Mouse (Mus musculus): ENCODE measurements around the gene Plekha8. TPM values are rescaled to one million over a fixed set of nuclear protein-coding genes. Genes with fewer than 3 reads are reported as not detected.
A peak's percentile ranks its signal among the peaks of the same experiment; 100 is the strongest.

Plekha8 gene
- polyA plus RNA-seq, 1 experiment from 2014 or later = 5.1 TPM

DNA sequence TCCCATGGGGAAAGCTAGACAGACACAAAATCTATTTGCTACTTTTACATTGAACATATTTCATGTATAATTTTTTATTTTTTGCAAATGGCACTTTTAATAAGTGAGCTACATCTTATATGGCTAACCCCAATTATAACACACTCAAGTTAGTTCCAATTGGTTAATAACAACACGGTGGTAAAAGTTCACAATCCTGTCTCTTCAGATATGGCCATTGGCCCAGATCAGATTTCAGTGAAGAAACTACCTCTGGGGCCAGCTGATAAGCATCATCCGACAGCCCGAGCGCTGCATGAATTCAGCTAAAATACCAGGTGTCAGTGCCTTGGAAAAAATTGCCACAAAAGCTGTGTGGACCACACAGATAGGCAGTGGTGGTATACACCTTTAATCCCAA lies 7.2 kb upstream of the Plekha8 start:
- Histone ChIP-seq H3K36me3 (peaks cover 8% of the 10 kb centered on the region; the same call in 1 of the 2 replicates), H3K9me3 (replicated peaks) (no peaks in the 10 kb centered on the region), H3K4me3 (no peak overlapping the region), H3K4me1 (replicated peaks) (peaks cover 15% of the 10 kb centered on the region; the same call in 1 of the 2 replicates), H3K9ac (no peak overlapping the region), H3K27me3 (no peaks in the 10 kb centered on the region), H3K27ac (no peak overlapping the region), H3K4me2 (no peak overlapping the region)
- ATAC-seq (replicated peaks; ENCODE audit: insufficient number of reproducible peaks, insufficient read depth, low FRiP score, low read depth) = no peak
- WGBS = 71% methylated on average over 4 of the region's 4 CpGs

DNA sequence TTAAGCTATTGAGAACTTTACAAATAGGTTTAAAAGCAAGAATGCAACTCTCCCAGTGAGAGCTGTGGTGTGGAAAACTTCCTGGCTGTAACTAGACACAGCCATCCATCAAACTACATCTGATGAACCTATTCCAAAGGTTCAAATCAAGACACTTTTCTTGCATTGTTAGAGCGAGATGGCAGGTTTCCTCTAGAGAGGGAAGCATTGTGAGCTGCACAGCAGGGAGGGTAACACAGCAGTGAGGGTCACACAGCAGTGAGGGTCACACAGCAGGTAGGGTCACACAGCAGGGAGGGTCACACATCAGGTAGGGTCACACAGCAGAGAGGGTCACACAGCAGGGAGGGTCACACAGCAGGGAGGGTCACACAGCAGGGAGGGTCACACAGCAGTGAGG lies 6.7 kb upstream of the Plekha8 start:
- H3K27me3 ChIP-seq = no peaks in the 10 kb centered on the region
- WGBS = 68% methylated on average over 1 of the region's 1 CpGs
- H3K4me1 ChIP-seq (replicated peaks) = peaks cover 15% of the 10 kb centered on the region; the same call in 1 of the 2 replicates
- H3K4me3 ChIP-seq = no peak overlapping the region
- ATAC-seq (replicated peaks; ENCODE audit: insufficient number of reproducible peaks, insufficient read depth, low FRiP score, low read depth) = no peak
- no peaks in the 10 kb centered on the region for H3K9me3 ChIP-seq (replicated peaks)
- peaks cover 4% of the 10 kb centered on the region; the same call in 1 of the 2 replicates for H3K36me3 ChIP-seq
- no peak overlapping the region for H3K4me2 ChIP-seq
- H3K27ac ChIP-seq = no peak overlapping the region
- H3K9ac ChIP-seq = no peak overlapping the region

GRCm38 (mm10) chr6:54590691-54591090 lies 4.2 kb upstream of the Plekha8 start:
- Histone ChIP-seq H3K36me3 (no peaks in the 10 kb centered on the region), H3K4me3 (no peak overlapping the region), H3K9ac (no peak overlapping the region), H3K9me3 (replicated peaks) (no peaks in the 10 kb centered on the region), H3K4me2 (no peak overlapping the region), H3K27me3 (no peaks in the 10 kb centered on the region), H3K27ac (no peak overlapping the region), H3K4me1 (replicated peaks) (peaks cover 26% of the 10 kb centered on the region)
- WGBS = 85% methylated on average over 2 of the region's 2 CpGs
- ATAC-seq (replicated peaks; ENCODE audit: insufficient number of reproducible peaks, insufficient read depth, low FRiP score, low read depth) = no peak

- Histone ChIP-seq H3K9ac (0 out of 2 replicates have a peak overlapping the region, but pooled peaks have one; percentile 9), H3K27ac (no peak overlapping the region), H3K36me3 (no peaks in the 10 kb centered on the region), H3K4me1 (replicated peaks) (peaks cover 36% of the 10 kb centered on the region), H3K27me3 (no peaks in the 10 kb centered on the region), H3K9me3 (replicated peaks) (no peaks in the 10 kb centered on the region), H3K4me2 (peak overlapping the region; percentile 89), H3K4me3 (peak overlapping the region; percentile 31)
- ATAC-seq (replicated peaks; ENCODE audit: insufficient number of reproducible peaks, insufficient read depth, low FRiP score, low read depth) = no peak
- 34% methylated on average over 6 of the region's 6 CpGs for WGBS
These were observed 3.1 kb upstream of the Plekha8 start for GRCm38 (mm10) chr6:54591778-54592177.

GRCm38 (mm10) chr6:54592938-54593535 lies 1.9 kb upstream of the Plekha8 start:
- Histone ChIP-seq H3K27me3 (no peaks in the 10 kb centered on the region), H3K4me1 (replicated peaks) (peaks cover 38% of the 10 kb centered on the region), H3K9ac (peak overlapping the region; percentile 66), H3K27ac (peak overlapping the region; percentile 84), H3K4me2 (peak overlapping the region; percentile 89), H3K9me3 (replicated peaks) (no peaks in the 10 kb centered on the region), H3K36me3 (no peaks in the 10 kb centered on the region), H3K4me3 (peak overlapping the region; percentile 76)
- under 1% methylated on average over 20 of the region's 20 CpGs for WGBS
- peak; percentile 70 for ATAC-seq (replicated peaks; ENCODE audit: insufficient number of reproducible peaks, insufficient read depth, low FRiP score, low read depth)

- ATAC-seq (replicated peaks; ENCODE audit: insufficient number of reproducible peaks, insufficient read depth, low FRiP score, low read depth) = no peak
- Histone ChIP-seq H3K9ac (no peak overlapping the region), H3K36me3 (no peaks in the 10 kb centered on the region), H3K9me3 (replicated peaks) (no peaks in the 10 kb centered on the region), H3K27me3 (no peaks in the 10 kb centered on the region), H3K4me1 (replicated peaks) (peaks cover 38% of the 10 kb centered on the region), H3K4me2 (peak overlapping the region; percentile 89), H3K4me3 (peak overlapping the region; percentile 76), H3K27ac (peak overlapping the region; percentile 84; the same call in 1 of the 2 replicates)
- WGBS = 39% methylated on average over 8 of the region's 8 CpGs
These were observed 994 bp upstream of the Plekha8 start for GRCm38 (mm10) chr6:54593766-54594468.

DNA sequence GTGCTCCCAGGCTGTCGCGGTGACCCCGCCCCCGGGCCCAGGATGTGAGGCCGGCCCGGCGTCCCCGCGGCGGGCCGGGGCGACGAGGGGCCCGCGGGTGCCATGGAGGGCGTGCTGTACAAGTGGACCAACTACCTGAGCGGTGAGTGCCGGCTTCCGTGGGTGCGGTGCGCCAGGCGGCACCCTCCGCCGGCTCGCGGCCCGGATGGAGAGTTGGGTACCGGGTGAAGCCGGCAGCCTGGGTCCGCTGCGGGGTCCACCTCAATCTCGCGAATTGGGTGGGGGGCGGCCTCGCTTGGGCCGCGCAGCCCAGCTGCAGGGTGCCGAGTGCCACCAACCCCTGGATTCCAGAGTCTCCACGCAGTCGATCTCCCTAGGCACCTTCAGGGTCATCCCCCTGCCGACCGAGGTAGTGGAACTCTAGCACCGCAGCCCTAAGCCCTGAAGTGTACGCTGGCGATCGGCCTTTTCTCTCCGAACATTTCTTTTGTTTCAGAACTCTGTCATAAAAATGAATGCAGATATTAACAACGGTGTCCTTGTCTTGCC lies 493 bp downstream of the Plekha8 start:
- Histone ChIP-seq H3K4me1 (replicated peaks) (peaks cover 38% of the 10 kb centered on the region), H3K9me3 (replicated peaks) (no peaks in the 10 kb centered on the region), H3K4me2 (peak overlapping the region; percentile 89), H3K9ac (peak overlapping the region; percentile 80), H3K4me3 (peak overlapping the region; percentile 76), H3K27me3 (no peaks in the 10 kb centered on the region), H3K36me3 (no peaks in the 10 kb centered on the region), H3K27ac (peak overlapping the region; percentile 82)
- peak; percentile 9; the same call in 1 of the 2 replicates for ATAC-seq (replicated peaks; ENCODE audit: insufficient number of reproducible peaks, insufficient read depth, low FRiP score, low read depth)
- under 1% methylated on average over 48 of the region's 48 CpGs for whole genome bisulfite sequencing

DNA sequence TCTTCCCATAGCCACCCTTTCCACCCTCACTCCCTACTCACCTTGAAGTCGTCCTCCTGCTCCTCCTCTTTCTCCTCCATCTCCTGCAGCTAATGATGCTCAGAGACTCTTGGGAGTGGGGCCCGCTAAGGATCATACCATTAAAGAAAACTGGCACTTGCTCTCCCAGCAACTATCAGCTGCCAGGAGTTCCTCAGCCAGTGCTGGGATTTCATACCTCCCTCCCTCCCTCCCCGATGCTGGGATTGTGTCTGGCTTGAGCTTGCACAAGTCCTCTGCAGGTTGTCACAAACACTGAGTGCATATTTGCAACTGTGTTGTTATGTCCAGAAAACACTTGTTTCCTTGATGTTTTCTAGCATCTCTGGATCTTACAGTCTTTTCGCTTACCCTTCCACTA lies 2.3 kb downstream of the Plekha8 start, which contains the start of gene Fkbp14:
Gene Fkbp14, minus strand, starts transcription at position 101 of the 400 bp plus-strand sequence.
- WGBS = 67% methylated on average over 4 of the region's 4 CpGs
- peak within 1 kb of the TSS; percentile 89 for H3K4me2 ChIP-seq
- H3K9me3 ChIP-seq (replicated peaks) = no peaks in the 10 kb centered on the region
- H3K4me3 ChIP-seq = peak within 1 kb of the TSS; percentile 76
- no peaks in the 10 kb centered on the region for H3K27me3 ChIP-seq
- H3K9ac ChIP-seq = no peak within 1 kb of the TSS
- H3K36me3 ChIP-seq = no peaks in the 10 kb centered on the region
- ATAC-seq (replicated peaks; ENCODE audit: insufficient number of reproducible peaks, insufficient read depth, low FRiP score, low read depth) = no peak
- peaks cover 23% of the 10 kb centered on the region for H3K4me1 ChIP-seq (replicated peaks)
- H3K27ac ChIP-seq = no peak within 1 kb of the TSS

DNA sequence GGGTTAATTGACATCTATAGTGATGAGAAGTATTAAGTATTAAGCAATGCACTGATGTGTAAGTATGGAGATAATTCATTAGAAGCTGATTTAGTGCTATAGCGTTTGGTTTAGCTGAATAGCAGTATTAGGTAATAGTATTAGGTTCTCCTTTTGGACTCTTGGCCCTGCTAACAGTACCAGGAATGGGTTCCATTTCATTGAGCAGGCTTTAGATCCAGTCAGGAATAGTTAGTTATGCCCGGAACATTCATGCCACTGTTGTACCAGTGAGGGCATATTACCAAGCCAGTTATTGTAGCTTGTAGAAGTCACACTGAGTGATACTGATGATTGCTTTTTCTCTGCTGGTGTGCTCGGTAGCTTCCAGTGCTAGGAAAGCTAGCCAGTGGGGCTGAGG lies 2.8 kb downstream of the Plekha8 start:
- Histone ChIP-seq H3K9me3 (replicated peaks) (no peaks in the 10 kb centered on the region), H3K4me2 (no peak overlapping the region), H3K9ac (no peak overlapping the region), H3K4me1 (replicated peaks) (peaks cover 22% of the 10 kb centered on the region), H3K4me3 (no peak overlapping the region), H3K36me3 (no peaks in the 10 kb centered on the region), H3K27me3 (no peaks in the 10 kb centered on the region), H3K27ac (no peak overlapping the region)
- 79% methylated on average over 3 of the region's 3 CpGs for WGBS
- ATAC-seq (replicated peaks; ENCODE audit: insufficient number of reproducible peaks, insufficient read depth, low FRiP score, low read depth) = no peak

GRCm38 (mm10) chr6:54600681-54601347 lies 5.9 kb downstream of the Plekha8 start:
- Histone ChIP-seq H3K27ac (no peak overlapping the region), H3K9ac (no peak overlapping the region), H3K4me2 (no peak overlapping the region), H3K4me1 (replicated peaks) (peaks cover 11% of the 10 kb centered on the region), H3K27me3 (no peaks in the 10 kb centered on the region), H3K36me3 (no peaks in the 10 kb centered on the region), H3K9me3 (replicated peaks) (no peaks in the 10 kb centered on the region), H3K4me3 (no peak overlapping the region)
- ATAC-seq (replicated peaks; ENCODE audit: insufficient number of reproducible peaks, insufficient read depth, low FRiP score, low read depth) = no peak
- 82% methylated on average over 5 of the region's 5 CpGs for WGBS

DNA sequence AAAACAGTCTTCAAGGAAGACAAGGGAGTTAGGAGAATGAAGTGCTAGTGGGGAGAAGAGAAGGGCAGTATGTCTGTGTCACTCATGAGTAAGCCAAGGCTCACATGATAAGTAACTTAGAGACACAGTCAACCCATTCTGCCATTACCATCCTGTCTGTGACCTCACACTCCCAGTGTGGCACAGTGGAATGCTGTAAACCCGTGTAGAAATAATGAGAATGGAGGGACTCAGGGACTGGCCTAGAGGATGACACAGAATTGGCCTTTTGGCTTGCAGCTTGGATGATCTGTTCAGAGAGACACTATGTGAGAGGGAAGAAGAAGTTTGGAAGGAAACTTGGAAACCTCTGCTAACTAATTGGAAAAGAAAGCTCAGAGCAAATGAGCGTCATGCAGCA lies 8.0 kb downstream of the Plekha8 start:
- Histone ChIP-seq H3K27me3 (no peaks in the 10 kb centered on the region), H3K4me3 (no peak overlapping the region), H3K9me3 (replicated peaks) (no peaks in the 10 kb centered on the region), H3K4me2 (no peak overlapping the region), H3K9ac (no peak overlapping the region), H3K36me3 (no peaks in the 10 kb centered on the region), H3K27ac (no peak overlapping the region), H3K4me1 (replicated peaks) (no peaks in the 10 kb centered on the region)
- ATAC-seq (replicated peaks; ENCODE audit: insufficient number of reproducible peaks, insufficient read depth, low FRiP score, low read depth) = no peak
- 81% methylated on average over 2 of the region's 2 CpGs for WGBS

All from heart, embryonic 15.5 days (tissue).